Mouse (Mus musculus) adrenal gland (tissue): ENCODE data around the gene Dzank1.

Experiments used
- intact Hi-C: fragments of 180-260 bp; cut with DNase I; formaldehyde crosslinking; loops from one replicate; pipeline ENCODE4 v1.15.1; 2025
- long read RNA-seq, 2 experiments: library from polyadenylated mRNA; unstranded; transcript quantifications; one replicate each; pipeline ENCODE4 v2.0.0; 2020; ENCODE audit warnings: borderline replicate concordance in 1 of 2; ENCODE audit not compliant: insufficient replicate concordance in 1 of 2

The Dzank1 gene
- long read RNA-seq, experiment 1, partial matches to known transcripts: 0 of 1 reads
- long read RNA-seq, experiment 1, other reads (novel, unspliced or antisense): 1 of 1 reads
- long read RNA-seq, experiment 2, partial matches to known transcripts: 0 of 2 reads
- long read RNA-seq, experiment 2, other reads (novel, unspliced or antisense): 2 of 2 reads

- intact Hi-C loops: no loop called here
Measured at GRCm38 (mm10) chr2:144526981-144527820, at the start of gene Dzank1, which contains the start of gene Polr3f. TSS of gene Dzank1 (minus strand) at chr2:144527414. TSS of gene Polr3f (plus strand) at chr2:144527718.

GRCm38 (mm10) chr2:144555820-144556552, 28.8 kb upstream of the Dzank1 start, which contains the start of gene Sec23b:
TSS of gene Sec23b (plus strand) at chr2:144556229.
- intact Hi-C loops: loop anchor here (2.0 kb wide), 1 partner anchor 43 kb away; the partner anchor contains the start of gene Dtd1

DNA sequence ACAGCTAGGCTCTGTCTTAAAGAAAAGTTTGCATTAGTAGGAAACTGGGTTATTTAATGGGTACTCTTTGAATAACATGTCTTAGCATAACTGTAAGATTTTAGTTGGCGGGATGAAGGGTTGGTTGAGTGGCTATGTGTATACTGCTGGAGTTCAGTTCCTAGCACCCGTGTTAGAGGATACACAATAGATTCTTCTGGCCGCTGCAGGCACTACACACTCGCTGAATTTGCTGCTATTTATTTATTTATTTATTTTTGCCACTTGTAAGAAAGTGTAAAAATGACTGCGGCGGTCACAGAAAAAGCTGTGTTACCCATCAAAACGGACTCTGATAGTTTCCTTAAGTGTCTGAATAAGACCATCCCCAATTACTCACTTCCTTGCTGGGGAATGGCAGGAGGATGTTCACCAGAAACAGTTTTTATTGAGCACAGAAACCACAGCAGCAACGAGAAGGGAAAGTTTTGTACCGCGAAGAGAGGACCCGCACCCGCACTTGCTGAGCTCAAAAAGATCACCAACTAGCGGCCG, 28.1 kb upstream of the Dzank1 start:
- intact Hi-C loops: no loop called here

DNA sequence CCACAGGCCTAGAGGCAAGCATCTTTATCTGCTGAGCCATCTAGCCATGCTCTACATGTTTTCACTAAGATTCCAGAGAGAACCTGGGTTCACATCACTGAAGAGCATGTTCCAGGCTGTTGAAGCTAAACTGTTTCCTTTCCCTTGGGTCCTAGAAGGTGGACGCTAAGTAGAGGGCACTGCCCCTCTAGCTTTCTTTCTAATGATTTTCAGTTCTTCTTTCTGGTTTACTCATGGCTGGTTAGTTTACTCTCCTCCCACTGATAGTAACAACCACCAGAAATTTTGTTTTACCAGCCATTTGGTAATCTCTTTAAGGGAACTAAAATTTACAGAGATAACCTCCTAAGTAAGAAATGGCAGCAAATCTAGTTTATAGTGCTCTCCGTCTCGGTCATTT, 26.7 kb upstream of the Dzank1 start:
- intact Hi-C loops: no loop called here

- intact Hi-C loops: no loop called here
Measured at GRCm38 (mm10) chr2:144550529-144550928, 23.3 kb upstream of the Dzank1 start, which contains the start of gene Rbbp9. TSS of gene Rbbp9 (minus strand) at chr2:144550869.

DNA sequence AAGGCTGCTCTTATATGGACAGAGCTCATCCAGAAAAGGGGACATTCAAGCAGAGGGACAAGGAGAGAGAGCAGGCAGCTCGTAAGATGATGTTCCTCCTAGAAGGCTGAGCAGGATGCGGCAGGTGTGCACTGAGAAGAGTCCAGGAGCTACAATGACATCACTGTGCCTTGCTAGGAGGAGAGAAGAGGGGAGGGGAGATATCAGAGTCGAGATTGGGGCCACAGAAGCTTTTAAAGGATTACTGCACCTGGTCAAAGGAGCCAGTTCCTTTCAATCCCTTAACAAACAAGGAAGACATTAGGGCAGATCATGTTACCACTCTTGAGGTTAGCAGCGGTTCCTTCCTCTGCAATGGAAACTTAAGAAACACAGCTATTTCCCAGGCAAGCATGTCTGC, 20.3 kb upstream of the Dzank1 start:
- intact Hi-C loops: no loop called here

DNA sequence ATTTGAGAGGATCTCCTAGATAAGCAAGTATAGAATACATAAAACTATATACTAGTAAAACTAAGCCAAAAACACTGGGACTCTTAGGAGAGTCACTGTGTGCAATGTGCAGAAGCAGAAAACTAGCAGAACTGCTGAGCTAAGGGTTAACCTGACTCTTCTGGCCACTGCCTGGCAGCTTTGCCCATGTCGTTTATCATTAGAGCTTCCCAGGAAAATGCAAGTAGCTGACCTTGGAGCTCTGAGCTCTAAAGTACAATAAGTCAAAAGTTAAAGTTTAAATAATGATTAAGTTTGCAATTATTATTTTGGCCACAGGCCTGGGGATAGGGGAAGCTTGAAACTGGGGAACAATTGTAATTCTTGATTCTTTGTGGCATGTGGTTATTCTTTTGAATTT, 18.3 kb upstream of the Dzank1 start:
- intact Hi-C loops: no loop called here

GRCm38 (mm10) chr2:144545061-144545460, 17.8 kb upstream of the Dzank1 start:
- intact Hi-C loops: no loop called here

- intact Hi-C loops: no loop called here
Measured at GRCm38 (mm10) chr2:144544630-144545029, 17.4 kb upstream of the Dzank1 start.

DNA sequence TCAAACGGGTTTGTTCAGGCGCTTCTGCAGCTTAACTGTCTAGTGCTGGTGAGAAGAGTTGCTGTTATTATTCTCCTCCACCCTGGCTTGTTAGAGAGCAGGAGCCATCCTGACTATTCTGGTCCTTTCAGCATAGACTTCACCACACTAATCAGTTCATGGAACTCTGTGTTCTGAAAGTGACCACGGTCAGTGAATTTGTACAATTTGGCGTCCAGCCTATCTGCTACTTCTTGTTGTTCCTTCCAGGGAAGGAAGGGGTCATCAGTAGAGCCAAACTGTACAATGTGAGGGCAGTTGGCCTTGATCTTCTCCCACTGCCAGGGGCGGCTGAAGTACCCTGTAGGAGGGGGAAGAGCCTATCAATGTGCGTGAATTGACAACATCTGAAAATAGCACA, 16.5 kb upstream of the Dzank1 start:
- intact Hi-C loops: no loop called here

DNA sequence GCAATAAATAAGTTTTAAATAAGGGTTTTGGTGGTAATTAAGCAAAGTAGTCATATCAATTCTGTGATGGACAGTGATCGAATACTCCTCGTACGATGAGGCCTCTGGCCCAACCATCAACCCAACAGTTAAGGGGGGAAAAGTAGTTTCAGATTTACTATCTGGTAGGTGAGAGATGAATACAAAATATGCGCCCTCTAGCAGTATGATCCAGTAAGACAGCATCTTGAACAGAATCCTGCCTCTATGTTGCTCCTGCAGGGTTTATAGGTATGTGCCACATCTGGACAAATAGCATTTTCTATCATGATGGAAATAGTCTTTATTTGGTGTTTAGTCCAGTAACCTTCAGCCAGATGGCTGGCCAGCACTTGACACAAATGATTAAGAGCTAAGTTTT, 14.0 kb upstream of the Dzank1 start:
- intact Hi-C loops: no loop called here

DNA sequence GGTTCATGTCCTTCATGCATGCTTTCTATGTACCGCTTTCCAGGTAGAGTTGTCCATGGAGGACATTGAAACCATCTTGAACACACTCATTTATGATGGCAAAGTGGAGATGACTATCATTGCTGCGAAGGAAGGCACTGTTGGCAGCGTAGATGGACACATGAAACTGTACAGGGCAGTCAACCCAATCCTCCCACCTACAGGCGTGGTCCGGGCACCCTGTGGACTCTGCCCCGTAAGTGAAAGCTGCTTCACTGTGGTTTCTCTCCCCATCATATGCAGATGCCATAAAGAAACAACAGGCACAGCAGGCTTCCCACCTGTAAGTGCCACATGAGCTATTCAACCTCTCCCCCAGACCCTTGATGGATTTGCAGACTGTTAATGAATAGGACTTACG, 9.9 kb upstream of the Dzank1 start:
- intact Hi-C loops: no loop called here

- intact Hi-C loops: no loop called here
Measured at GRCm38 (mm10) chr2:144527821-144528174, 584 bp upstream of the Dzank1 start.

DNA sequence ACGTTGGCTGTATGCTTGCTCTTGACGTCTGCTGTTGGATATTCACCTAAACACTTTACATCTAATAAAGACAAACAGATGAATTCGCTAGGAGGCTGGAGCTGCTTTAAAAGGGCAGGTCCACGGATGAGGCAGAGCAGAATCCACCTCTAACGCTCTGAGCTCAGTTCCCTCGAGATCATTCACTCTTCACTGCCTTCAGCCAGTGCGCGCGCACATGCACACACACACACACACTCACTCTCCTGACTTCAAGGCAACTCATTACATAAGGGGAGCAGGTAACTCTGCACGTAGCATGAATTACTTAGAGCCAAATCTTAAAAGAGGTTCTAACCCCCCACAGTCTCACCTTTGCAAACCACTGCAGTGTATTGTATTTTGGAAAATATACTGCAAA, 1.4 kb downstream of the Dzank1 start:
- intact Hi-C loops: no loop called here

- intact Hi-C loops: no loop called here
Measured at GRCm38 (mm10) chr2:144519772-144520171, 7.4 kb downstream of the Dzank1 start.

DNA sequence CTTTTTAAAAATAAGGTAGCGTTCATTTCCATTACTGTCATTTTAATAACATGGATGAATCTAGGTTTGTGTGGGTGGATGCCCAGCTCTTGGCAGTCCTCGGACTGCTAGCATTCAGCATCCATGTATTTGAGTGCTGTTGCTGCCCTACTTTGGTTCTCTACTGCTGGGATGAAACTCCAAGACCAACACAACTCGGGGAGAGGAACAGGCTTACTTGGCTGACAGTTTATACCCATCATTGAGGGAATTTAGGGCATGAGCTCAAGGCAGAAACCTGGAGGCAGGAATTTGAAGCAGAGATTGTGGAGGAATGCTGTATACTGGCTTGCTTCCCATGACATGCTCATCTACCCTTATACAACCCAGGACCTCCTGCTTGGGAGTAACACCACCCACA, 12.6 kb downstream of the Dzank1 start:
- intact Hi-C loops: no loop called here

- intact Hi-C loops: no loop called here
Measured at GRCm38 (mm10) chr2:144502134-144502533, 25.1 kb downstream of the Dzank1 start.

DNA sequence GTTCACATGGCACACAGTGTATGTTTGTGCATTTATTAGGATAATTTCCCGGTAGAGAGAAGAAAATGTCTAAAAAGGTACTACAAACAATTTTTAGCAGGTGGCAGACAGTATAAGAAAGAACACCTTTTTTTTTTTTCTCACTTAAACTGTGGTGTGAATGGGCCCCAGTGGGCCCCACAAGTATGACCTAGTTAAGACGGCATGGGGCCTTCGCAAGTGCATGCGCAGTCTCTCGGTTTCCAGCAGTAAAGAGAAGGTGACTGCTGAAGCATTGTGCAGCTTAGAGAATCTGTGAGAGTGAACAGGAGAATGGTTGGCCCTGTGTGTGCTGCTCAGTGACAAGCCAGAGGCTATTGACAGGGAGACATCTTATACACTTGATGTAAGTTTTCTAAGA, 37.9 kb downstream of the Dzank1 start:
- intact Hi-C loops: no loop called here

DNA sequence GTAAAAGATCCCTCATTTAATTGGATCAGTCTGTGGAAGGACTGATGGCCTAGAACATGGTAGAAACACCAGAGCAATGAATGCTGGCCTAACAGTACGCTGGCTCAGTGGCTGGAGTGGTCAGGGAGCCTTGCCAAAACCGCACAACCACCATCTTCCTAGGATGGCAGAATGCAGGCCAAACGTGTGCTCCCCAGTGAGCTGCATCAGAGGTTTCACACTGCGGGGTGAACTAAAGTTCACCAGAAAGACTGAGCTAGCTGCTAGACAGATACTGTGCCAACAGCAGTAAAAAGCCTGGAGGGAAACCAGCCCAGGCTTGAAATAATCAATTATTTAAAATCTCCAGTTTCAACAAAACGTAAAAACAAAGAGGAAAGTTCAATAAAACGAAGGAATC, 39.7 kb downstream of the Dzank1 start:
- intact Hi-C loops: no loop called here

GRCm38 (mm10) chr2:144485439-144485838, 41.8 kb downstream of the Dzank1 start:
- intact Hi-C loops: no loop called here

- intact Hi-C loops: no loop called here
Measured at GRCm38 (mm10) chr2:144484084-144484483, 43.1 kb downstream of the Dzank1 start.

- intact Hi-C loops: no loop called here
Measured at GRCm38 (mm10) chr2:144479421-144479820, 47.8 kb downstream of the Dzank1 start.
